Mouse (Mus musculus) erythroblast, embryonic 14.5 days (primary cell): ENCODE results near the gene Hebp1.

Experiments
- GATA1 ChIP-seq: IDR thresholded peaks from 2 replicates; pipeline ENCODE4 v1.6.1; 2012; ENCODE audit warnings: low read length, inconsistent platforms, mixed read lengths
- TAL1 ChIP-seq: IDR thresholded peaks from 3 replicates; pipeline ENCODE4 v1.6.1; 2012; ENCODE audit warnings: low read length, inconsistent platforms, mixed read lengths

- no peak for TF ChIP-seq GATA1
- no peak for TF ChIP-seq TAL1
These were observed 19.2 kb downstream of the Hebp1 start for GRCm38 (mm10) chr6:135178599-135178998.
